Mouse (Mus musculus): ENCODE data around the gene Klhl29.

- TF ChIP-seq CTCF (IDR thresholded peaks at IDR 0.05): no peak
- no peak for TF ChIP-seq POLR2A (IDR thresholded peaks at IDR 0.05; ENCODE audit: insufficient read depth, low read depth, low read length)
Observed at GRCm38 (mm10) chr12:5087787-5088519, 287.5 kb downstream of the Klhl29 start.
